Mouse (Mus musculus) limb, embryonic 14.5 days (tissue): ENCODE results near the gene Jchain. TPM values are rescaled to one million over a fixed set of nuclear protein-coding genes. Genes with fewer than 3 reads are reported as not detected.
A peak's percentile ranks its signal among the peaks of the same experiment; 100 is the strongest.
"Not testable (repeated sequence)": the region's sequence is repeated elsewhere in the genome, so short reads cannot be mapped to it uniquely, and the experiment has no call there.

Experiments
- ATAC-seq: fragments of 200-750 bp; cut with Nextera tagmentation; 2 replicates; pipeline ENCODE4 v1.8.0; 2017; ENCODE audit warnings: low read depth, moderate number of reproducible peaks, moderate TSS enrichment; ENCODE audit not compliant: low FRiP score
- DNase-seq: peaks from one replicate; pipeline ENCODE4 v3.0.0-alpha.2; 2015; ENCODE audit warnings: low spot score
- H3K27ac ChIP-seq: fragments of 300-500 bp; sonication (generic); replicated peaks from 2 replicates; pipeline ENCODE4 v1.5.1; 2014; ENCODE audit warnings: low read depth, mild to moderate bottlenecking, low read length, moderate library complexity, mixed read lengths
- H3K27me3 ChIP-seq: fragments of 300-500 bp; sonication (generic); 2 replicates; pipeline ENCODE4 v1.6.1; 2014; ENCODE audit warnings: low read length, mixed read lengths; ENCODE audit not compliant: control insufficient read depth, insufficient read depth
- H3K36me3 ChIP-seq: fragments of 300-500 bp; sonication (generic); 2 replicates; pipeline ENCODE4 v1.6.1; 2014; ENCODE audit warnings: mild to moderate bottlenecking, low read length, moderate library complexity, mixed read lengths; ENCODE audit not compliant: control insufficient read depth, insufficient read depth
- H3K4me1 ChIP-seq: fragments of 300-500 bp; sonication (generic); 2 replicates; pipeline ENCODE4 v1.6.1; 2014; ENCODE audit warnings: antibody characterized with exemption, low read length, mixed read lengths; ENCODE audit not compliant: control insufficient read depth, insufficient read depth
- H3K4me2 ChIP-seq: fragments of 300-500 bp; sonication (generic); replicated peaks from 2 replicates; pipeline ENCODE4 v1.6.1; 2014; ENCODE audit warnings: low read depth, mild to moderate bottlenecking, low read length, moderate library complexity; ENCODE audit not compliant: severe bottlenecking
- H3K4me3 ChIP-seq: fragments of 300-500 bp; sonication (generic); replicated peaks from 2 replicates; pipeline ENCODE4 v1.5.1; 2014; ENCODE audit warnings: low read length
- H3K9ac ChIP-seq: fragments of 300-500 bp; sonication (generic); 2 replicates; pipeline ENCODE4 v1.6.1; 2014; ENCODE audit warnings: mild to moderate bottlenecking, low read depth, low read length, moderate library complexity; ENCODE audit not compliant: severe bottlenecking
- H3K9me3 ChIP-seq: fragments of 300-500 bp; sonication (generic); 2 replicates; pipeline ENCODE4 v1.6.1; 2016; ENCODE audit warnings: low read length; ENCODE audit not compliant: control insufficient read depth
- POLR2A ChIP-seq: fragments of 200-500 bp; IDR thresholded peaks from 2 replicates; pipeline ENCODE4 v1.8.0; 2012; ENCODE audit warnings: inconsistent platforms, mild to moderate bottlenecking, moderate library complexity, borderline replicate concordance; ENCODE audit not compliant: insufficient read depth, insufficient read length; ENCODE audit errors: extremely low read depth
- WGBS: fragments of 180-500 bp; shearing (Covaris S2); extraction: QIAGEN DNeasy Blood & Tissue Kit; methylation state at CpG from one replicate; pipeline ENCODE4 v1.1.7; 2014; 5-methylcytosine and 5-hydroxymethylcytosine counted together
- polyA plus RNA-seq, 2 experiments: library from polyadenylated mRNA; depleted of rRNA in 1 of 2; stranded (reverse) in 1 of 2; unstranded in 1 of 2; fragments of >200 nt; fragmentation: Nextera tagmentation in 1 of 2; extraction: Ambion mirVana in 1 of 2; gene quantifications; 2 replicates each; pipeline versions ENCODE4 v1.2.1 to v1.2.3; 2012 to 2014

Jchain gene
- polyA plus RNA-seq, 2 experiments = 0.36 to 0.53 TPM

DNA sequence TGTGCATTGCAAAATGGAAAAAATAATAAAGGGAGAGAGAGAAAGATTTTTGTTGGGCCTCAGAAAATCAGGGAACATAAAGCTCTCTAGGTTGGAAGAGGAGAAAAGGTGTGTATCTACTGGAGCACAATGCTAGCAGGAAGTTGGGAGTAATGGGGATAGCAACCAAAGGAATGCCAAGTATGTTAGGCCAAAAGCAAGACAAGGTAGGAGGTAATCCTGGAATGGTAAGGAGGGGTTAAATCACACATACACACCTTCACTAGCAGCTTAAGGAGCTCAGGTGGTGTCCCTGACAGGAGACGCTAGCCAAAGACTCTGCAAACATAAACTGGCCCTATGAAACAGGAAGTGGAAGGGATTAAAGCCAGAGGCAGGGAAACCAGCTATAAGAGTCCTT lies 31.3 kb upstream of the Jchain start:
- DNase-seq (no peak), ATAC-seq (no peak)
- peaks cover 10% of the 10 kb centered on the region for H3K4me1 ChIP-seq
- peaks cover 5% of the 10 kb centered on the region; the same call in 1 of the 2 replicates for H3K36me3 ChIP-seq
- no peaks in the 10 kb centered on the region for H3K27me3 ChIP-seq
- no peak overlapping the region for H3K9ac ChIP-seq
- no peak overlapping the region for H3K4me3 ChIP-seq
- no peak overlapping the region for H3K27ac ChIP-seq
- TF ChIP-seq POLR2A = no peak
- WGBS = 17% methylated on average over 1 of the region's 1 CpGs
- H3K9me3 ChIP-seq = no peaks in the 10 kb centered on the region
- no peak overlapping the region for H3K4me2 ChIP-seq

DNA sequence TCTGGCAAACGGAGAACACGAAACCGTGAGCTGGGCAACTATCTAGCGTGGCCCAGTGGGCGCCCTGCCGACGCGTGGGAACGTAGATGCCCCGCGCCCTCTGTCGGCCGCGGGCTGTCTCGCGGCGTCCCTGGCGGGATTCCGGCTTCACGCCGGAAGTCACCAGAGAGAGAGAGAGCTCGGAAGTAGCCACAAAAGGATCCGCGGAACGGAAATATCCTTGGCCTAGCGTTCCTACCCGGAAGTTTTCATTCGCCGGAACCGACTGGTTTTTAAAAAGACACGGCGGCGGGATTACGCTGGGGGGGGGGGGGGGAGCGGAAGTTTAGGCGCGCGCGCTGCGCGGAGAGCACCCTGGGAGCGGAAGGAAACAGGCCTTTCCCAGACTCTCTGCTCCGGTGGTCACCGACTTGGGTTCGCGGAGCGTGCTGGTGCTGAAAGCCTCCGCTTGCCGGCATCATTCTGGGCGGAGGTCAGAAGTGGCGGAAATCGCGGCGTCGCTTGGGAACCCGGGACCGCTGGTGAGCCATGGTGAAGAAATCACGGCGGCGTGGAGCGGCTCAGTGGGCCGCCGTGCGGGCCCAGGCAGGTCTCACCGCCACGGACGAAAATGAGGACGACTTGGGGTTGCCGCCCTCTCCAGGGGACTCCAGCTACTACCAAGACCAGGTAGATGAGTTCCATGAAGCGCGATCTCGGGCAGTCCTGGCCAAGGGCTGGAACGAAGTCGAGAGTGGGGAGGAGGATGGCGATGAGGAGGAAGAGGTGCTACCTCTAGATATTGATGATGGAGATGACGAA lies 26.6 kb upstream of the Jchain start, which contains the start of gene Utp3:
Gene Utp3 (plus strand): TSS at position 377 of the 801 bp plus-strand sequence.
- no peaks in the 10 kb centered on the region for H3K27me3 ChIP-seq
- peak within 1 kb of the TSS; percentile 89 for H3K4me2 ChIP-seq
- TF ChIP-seq POLR2A = peak; percentile 95; the same call in 1 of the 2 replicates
- WGBS = under 1% methylated on average over 68 of the region's 76 CpGs
- H3K9ac ChIP-seq = peak within 1 kb of the TSS; percentile 94
- DNase-seq (peak; percentile 99), ATAC-seq (peak; percentile 96)
- no peaks in the 10 kb centered on the region for H3K9me3 ChIP-seq
- peaks cover 5% of the 10 kb centered on the region; the same call in 1 of the 2 replicates for H3K36me3 ChIP-seq
- peaks cover 10% of the 10 kb centered on the region for H3K4me1 ChIP-seq
- H3K4me3 ChIP-seq = peak within 1 kb of the TSS; percentile 85
- peak within 1 kb of the TSS; percentile 95 for H3K27ac ChIP-seq

DNA sequence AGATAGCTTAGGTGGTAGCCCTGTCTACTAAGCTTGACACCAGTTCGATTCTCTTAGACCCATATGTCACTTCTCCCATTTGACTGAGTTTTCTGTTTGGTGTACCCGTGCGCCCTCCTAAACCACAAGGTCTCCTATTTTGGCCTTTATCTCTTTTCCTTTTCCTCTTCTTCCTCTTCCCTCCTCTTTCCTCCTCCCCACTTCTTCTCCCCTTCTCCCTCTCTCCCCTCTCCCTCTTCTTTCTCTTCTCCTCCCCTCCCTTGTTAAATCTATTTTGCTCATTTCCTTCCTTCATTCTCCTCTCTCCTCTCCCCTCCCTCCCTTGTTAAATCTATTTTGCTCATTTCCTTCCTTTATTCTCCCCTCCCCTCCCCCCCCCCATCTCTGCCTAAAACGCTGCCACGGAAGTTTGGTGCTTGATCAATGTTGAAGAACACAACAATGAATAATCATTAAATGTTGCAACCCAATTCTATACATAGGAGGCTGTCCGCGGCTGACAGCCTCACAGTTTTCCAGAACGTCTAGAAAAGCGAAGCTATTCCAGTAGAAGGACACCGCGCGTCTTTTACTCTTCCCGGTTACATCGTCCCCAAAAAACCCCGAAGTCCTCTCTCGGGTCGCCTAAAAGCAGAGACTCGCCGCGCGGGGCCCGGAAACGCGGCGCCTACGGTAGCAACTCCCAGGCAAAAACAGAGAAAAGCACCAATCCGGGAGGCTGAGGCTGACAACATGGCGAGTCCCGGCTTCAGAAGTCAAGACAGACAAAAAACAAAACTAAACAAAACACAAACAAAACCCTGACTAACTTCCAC lies 25.8 kb upstream of the Jchain start:
- peak; percentile 64 for ATAC-seq
- Histone ChIP-seq H3K27me3 (no peaks in the 10 kb centered on the region), H3K4me1 (peaks cover 10% of the 10 kb centered on the region), H3K9ac (peak overlapping the region; percentile 94), H3K27ac (peak overlapping the region; percentile 95), H3K4me3 (peak overlapping the region; percentile 85), H3K4me2 (peak overlapping the region; percentile 61), H3K36me3 (peaks cover 5% of the 10 kb centered on the region; the same call in 1 of the 2 replicates), H3K9me3 (no peaks in the 10 kb centered on the region)
- WGBS = 8% methylated on average over 29 of the region's 29 CpGs
- TF ChIP-seq POLR2A = no peak
- DNase-seq = no peak

DNA sequence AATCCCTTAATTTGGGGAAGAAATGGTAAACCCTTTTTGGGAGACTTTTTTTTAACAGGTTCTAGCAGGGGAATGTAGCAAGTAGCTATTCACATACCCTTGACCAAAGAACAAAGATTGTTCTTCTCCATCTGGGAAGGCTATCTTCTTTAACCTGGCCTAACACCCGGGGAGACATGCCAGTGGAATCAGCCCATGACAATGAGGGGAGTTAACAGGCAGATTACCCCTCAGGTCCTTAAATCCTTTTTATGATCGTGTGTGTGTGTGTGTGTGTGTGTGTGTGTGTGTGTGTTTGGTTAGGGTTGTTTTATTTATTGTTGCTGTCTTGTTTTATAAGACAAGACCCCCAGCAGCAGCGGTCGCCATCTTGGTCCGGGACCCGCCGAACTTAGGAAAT lies 17.8 kb upstream of the Jchain start:
- H3K9ac ChIP-seq = no peak overlapping the region
- H3K36me3 ChIP-seq = no peaks in the 10 kb centered on the region
- ATAC-seq (no peak), DNase-seq (no peak)
- H3K27ac ChIP-seq = no peak overlapping the region
- no peaks in the 10 kb centered on the region for H3K9me3 ChIP-seq
- TF ChIP-seq POLR2A = no peak
- no peak overlapping the region for H3K4me2 ChIP-seq
- 87% methylated on average over 7 of the region's 7 CpGs for WGBS
- no peaks in the 10 kb centered on the region for H3K27me3 ChIP-seq
- H3K4me3 ChIP-seq = no peak overlapping the region
- H3K4me1 ChIP-seq = no peaks in the 10 kb centered on the region

DNA sequence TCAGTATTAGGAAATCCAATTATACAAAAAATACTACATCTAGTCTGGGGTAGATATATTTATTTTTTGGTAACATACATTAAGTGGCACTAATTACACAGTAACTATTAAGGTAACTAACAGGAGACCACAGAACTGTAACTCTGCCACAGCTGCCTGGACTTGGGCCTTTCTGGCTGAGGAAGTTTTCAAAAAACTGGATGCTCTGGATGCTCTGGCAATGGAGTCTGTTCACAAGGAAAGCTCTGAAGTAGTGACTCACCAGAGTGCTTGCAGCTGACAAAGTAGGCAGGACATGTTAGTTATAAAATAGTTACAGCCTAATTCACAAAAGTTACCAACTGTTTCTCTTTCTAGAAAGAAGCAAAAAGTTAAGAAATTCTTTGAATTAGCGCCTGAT lies 16.7 kb upstream of the Jchain start:
- not testable (repeated sequence) for ATAC-seq, H3K27ac ChIP-seq, H3K9me3 ChIP-seq, H3K4me1 ChIP-seq, H3K4me3 ChIP-seq, H3K4me2 ChIP-seq, DNase-seq, H3K27me3 ChIP-seq, H3K9ac ChIP-seq, H3K36me3 ChIP-seq
- WGBS = 88% methylated on average over 1 of the region's 1 CpGs
